Mouse (Mus musculus) gastrocnemius, postnatal 25 days (tissue): ENCODE measurements at regions not wholly inside any gene's neighbourhood (a gene's known extent, or its start where the extent isn't known, plus 50 kb on each side); places are given as distances from the start of the nearest gene placed in this dataset.

Source experiments
- DNase-seq: peaks from one replicate; pipeline ENCODE4 v3.0.0; 2022

DNA sequence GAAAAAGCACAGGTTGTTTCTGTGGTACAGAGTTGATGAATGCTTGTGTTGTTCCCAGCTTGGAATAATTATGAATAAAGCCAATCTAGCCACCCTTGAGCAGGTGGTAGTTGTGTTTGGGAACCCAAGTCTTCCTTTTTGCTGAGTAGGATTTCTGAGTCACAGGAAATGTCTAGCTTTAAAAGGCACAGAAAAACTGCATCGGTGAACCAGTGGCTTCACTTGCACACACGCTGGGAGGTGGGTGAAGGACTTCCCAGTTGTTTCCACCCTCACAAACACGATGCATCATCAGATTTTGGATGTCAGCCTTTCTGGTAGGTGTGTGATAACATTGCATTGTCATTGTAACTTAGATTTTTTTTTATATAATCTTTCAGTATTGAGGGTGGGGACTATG is 322.9 kb upstream of the Slco3a1 start:
- DNase-seq: no peak

DNA sequence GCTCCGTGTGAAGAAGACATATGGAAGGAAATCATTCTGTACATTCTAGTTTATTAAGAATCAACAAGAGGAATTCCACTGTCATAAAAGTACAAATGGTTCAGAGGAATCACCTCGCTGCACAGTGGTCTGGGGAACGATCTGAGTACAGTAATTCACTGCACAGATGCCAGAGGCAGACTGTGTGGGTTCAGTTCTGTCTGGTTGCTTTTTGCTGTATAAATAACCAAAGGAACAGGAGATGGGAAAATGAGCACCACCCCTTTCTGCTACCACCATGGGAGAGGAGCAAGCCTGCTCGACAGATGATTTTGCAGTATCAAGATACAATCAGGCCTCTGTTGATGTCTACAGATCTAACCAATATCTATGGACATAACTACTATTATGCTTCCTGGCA is 322.1 kb upstream of the Slco3a1 start:
- DNase-seq: no peak

DNA sequence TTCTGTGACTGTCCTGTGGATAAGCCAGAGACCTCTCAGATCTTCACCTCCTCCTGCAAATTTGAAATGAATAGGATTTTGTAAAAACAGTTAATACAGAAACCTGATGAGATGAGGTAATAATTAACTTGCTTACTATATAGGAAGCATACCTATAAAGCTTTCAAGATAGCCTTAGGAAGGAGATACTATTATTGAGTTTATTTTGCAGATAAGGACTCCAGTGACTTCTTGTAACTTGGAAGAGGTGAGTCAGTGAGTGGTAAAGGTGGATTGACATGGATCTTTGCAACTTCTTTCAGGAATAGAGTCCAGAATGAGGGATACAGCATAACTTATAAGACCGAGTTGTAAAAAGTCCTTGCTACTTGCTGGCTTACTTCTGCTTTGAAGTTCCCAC is 315.7 kb upstream of the Slco3a1 start:
- DNase-seq: no peak

- DNase-seq: peak; percentile 67
These were observed 308.1 kb upstream of the Slco3a1 start for GRCm38 (mm10) chr7:74862727-74863126.

- no peak for DNase-seq
These were observed 289.8 kb upstream of the Slco3a1 start for GRCm38 (mm10) chr7:74844306-74844929.

DNA sequence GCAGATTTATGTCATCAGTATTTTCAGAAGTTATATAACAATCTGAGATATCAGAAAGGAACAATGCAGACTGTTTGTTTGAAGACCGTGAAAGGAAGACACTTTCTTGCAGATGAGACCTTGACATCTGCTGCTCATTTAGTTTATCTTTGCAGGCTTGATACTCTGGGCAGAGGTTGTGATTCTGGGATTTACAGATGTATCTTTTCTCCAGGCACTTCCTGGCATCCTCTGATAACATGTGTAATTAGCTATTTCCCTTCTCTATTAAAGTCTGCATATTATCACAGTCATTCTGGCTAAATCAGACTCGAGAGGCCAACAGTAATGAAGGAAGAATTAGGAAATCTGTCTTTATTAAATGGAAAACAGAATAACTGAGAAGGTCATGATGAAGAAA is 268.7 kb upstream of the Slco3a1 start:
- no peak for DNase-seq

DNA sequence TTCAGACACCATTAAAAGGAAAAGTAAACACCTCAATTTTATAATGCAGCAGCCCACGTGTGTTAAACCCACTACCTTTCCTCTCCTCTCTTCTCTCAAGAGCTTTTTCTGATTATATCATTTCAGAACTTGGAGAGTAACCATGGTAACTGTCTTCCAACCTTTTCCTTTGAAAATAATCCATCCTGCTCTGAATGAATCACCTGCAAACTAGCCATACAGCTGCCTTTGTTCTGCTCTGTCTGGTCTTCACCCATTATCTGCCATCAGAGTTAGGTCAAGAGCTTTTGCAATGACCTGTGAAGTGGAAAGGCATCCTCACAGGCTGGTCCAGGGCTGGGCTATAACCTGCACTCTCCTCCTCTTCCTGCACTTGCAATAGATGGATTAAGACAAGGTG is 238.7 kb upstream of the Slco3a1 start:
- no peak for DNase-seq

- DNase-seq: no peak
These were observed 234.1 kb upstream of the Slco3a1 start for GRCm38 (mm10) chr7:74788696-74789095.

DNA sequence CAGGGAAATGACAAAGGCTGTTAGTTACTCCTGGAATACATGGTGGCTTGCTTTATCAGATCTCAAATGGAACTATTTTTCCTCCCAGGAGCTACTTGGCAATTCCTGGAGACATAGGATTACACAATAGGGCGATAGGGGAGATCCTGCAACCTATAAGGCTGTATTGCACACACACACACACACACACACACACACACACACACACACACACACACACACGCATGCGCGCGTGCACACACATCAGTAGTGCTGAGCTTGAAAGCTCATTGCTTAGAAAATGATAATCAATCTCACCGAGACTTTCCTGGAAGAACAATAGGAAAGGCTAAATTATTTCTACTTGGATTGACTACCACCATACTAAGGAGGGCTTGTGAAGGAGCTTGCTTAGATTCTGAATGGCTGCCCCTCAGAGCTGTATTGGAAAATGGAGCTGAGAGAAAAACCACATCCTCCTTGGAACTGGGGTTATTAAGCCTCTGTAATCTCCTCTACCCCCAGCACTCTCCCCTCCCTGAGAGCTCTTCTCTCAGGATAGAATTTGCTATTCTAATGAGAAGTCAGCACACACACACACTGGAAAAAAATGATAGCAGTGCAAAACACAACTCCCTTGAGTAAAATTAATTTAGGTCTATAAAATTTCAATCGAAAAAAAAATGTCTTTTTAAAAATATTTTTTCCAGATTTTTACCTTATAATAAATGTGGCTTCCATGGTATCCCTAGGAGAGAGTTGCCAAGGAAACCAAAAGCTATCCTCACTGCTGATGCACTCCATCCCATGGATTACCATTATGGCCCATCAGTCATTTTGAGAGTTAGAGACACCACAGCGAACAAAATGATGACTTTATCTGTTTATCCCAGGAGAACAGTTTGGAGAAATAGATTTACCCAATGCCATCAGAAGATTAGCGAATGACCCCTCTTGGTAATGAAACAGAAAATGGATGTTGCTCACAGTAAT is 217.1 kb upstream of the Slco3a1 start:
- DNase-seq: no peak

GRCm38 (mm10) chr7:74766550-74766949 is 212.0 kb upstream of the Slco3a1 start:
- peak; percentile 30 for DNase-seq

GRCm38 (mm10) chr7:74757469-74757868 is 202.9 kb upstream of the Slco3a1 start:
- DNase-seq: no peak

DNA sequence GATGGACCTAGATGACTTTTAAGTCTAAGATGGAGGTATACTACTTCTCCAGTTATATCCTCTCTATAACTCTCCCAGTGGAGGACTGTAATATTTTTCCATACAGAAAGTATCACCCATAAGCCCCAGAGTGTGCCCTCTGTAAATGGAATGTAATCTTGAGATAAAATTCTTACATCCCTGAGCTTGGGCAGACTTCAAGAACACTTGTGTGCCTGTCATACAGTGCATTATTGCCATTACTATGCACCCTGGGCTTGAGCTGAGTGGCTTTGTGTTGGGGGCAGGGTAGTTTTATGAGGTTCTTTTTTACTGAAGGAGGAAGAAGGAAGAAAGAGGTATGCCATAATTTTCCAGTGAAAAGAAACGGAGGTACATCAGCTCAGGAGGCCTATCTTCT is 193.1 kb upstream of the Slco3a1 start:
- DNase-seq: no peak

DNA sequence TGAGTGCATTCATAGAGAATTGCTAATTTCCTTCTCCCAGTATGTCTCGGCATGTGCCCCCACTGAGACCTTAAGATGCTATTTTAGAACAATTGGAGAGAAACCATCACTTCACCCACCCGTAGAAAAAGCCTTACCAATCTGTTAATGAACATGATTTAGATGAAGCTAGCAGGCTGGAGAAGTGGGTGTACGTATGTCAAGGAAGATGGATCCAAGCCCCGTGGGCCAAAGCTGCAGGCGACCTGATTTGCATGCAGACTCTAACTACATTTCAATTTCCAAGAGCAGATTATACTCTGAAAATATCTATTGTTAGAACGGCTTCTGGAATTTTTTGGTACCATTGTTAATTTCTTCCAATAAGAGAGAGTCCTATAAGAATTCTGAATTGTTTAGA is 180.4 kb upstream of the Slco3a1 start:
- DNase-seq: no peak

DNA sequence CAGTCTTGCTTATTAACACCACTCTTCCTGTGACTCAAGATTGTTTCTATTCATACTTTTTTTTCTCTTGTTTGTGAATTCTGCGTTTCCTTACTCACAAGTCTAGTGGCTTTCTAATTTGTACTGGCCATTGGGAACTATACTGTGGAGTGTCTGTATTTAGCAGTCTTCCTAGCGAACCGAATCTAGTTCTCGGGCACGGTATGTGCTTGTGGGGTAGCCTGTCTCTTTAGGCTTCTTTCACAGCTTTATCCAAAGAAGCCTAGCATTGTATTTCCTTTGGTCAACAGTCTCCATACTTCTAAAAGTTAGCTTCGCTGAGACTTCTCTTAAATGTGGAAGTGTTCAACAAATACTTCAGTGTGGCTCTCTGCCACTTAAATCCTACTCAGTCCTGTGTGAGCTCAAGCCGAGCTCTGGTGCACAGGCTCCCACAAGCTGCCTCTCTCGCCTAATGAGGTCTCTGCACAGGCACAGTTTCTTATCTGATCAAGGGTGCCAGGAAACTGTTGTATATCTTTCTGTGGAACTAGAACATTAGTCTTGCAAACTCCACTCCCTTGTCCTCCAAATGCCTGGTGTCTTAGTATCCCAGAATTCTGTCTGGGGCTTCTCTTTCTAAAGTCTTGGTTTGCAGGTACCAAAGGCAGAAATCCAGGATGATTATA is 171.9 kb upstream of the Slco3a1 start:
- no peak for DNase-seq

- DNase-seq: no peak
These were observed 164.7 kb upstream of the Slco3a1 start for GRCm38 (mm10) chr7:74719321-74719720.

GRCm38 (mm10) chr7:74709993-74710581 is 155.5 kb upstream of the Slco3a1 start:
- DNase-seq: no peak

DNA sequence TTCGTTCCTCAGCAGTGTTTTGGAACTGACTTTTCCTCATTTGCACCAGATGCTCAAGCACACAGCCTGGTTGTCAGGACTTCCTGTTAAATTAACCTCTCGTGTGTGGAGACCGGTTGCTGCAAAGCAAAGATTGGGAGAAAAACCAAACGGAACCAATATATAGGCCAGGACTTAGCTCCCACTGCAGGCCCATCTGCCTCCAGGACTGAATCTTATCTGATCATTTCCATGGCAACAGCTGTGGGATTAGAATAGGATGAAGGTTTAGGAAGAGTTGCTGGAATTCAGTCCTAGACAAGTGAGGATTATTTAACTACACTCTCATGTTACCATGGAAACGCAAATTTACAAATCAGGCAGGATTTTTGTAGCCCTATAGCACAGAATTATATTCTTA is 154.4 kb upstream of the Slco3a1 start:
- DNase-seq: no peak

DNA sequence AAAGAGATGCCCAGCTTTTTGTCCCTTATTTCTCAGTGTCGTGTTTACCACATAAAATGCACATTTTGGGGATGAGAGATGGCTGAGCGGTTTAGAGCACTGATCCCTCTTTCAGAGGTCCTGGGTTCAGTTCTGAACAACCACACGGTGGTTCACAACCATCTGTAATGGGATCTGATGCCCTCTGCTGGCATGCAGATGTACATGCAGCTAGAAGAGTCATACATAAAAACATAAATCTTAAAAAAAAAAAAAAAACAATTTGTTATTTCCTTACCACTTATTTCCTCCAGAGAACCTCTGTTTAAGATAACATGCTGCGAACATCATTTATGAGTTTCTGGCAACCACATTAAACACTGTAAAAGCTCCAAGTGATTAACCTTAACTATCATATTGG is 149.0 kb upstream of the Slco3a1 start:
- DNase-seq: no peak

GRCm38 (mm10) chr7:74697794-74698354 is 143.3 kb upstream of the Slco3a1 start:
- no peak for DNase-seq

DNA sequence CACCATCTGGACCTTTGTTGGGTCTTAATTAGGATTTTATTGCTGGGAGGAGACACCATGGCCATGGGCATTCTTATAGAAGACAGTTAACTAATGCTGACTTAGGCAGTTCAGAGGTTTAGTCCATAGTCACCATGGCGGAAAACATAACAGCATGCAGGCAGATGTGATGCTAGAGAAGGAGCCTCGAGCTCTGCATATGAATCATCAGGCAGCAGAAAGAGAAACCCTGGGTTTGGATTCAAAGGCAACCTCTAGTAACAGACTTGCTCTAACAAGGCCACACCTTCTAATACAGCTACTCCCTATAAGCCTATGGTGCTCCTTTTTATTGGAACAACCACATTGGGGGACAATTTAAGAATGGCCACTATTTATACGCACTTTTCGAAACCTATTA is 141.7 kb upstream of the Slco3a1 start:
- no peak for DNase-seq

DNA sequence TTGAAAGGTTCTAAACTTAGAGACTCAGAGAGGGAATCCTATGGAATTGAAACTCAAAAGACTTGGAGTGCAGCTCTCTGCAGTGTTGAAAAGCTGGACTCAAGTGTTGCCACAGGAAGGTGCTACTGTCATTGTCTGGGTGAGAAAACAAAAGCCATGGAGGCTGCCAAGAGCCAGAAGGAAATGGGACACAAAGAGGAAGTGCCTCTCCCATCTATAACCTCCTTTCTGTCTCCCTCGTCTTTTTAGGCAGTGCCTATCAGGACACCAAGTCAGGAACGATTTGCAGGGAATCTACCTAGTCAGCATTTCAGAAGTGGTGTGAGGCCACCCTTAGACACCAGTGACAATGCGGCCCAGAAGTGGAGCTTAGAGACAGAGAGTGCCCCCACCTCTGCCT is 138.5 kb upstream of the Slco3a1 start:
- DNase-seq: no peak

- DNase-seq: no peak
These were observed 136.1 kb upstream of the Slco3a1 start for GRCm38 (mm10) chr7:74690706-74691105.
